Comparison of ENCODE assay signal across 15 mouse cellular contexts in the genomic region with DNA sequence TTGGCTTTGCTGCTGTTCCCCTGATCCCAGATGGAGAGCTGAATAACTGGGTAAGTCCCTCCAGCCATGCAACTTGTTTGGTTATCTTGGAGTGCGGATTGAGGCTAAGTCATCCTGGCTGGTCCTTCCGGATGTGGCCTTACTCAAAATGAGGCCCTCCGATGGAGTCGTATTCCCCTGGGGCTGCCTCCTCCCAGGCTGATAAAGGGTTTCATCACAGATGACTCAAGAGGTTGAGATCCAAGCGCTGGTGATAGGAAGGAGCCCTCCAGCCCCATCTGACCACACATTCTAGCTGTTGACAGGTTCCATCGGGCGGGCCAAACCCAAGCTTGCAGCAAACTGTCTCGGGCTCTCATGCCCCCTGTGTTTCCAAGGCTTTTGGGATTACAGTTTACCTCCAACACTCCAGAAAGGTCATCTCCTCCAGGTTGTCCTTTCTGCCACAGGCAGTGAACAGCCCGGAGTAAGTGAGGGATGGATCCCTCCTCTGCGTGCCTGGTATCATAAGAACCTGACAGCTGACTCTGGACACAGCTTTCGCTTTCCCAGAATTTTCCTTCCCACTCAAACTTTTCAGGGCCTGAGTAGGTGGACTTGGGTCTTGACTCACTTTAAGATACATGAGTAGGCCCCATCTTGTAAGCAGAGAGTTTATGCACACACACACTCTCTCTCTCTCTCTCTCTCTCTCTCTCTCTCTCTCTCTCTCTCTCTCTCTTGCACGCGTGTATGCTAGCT.
DNase-seq lines count a peak whose midpoint lies in the region; ATAC-seq and TF ChIP-seq lines count a peak whose summit lies in the region.
"Had no signal": no experiment of that assay in that cellular context is flagged by ENCODE, and none has a peak within 500 bp of the region (broad histone marks: within the 10 kb centered on the region; RNA-seq: fewer than 3 reads in every experiment).

No protein-coding gene starts in this region.

- peak; percentile 10 for DNase-seq in lung, postnatal 0 days (ENCODE audit: low spot score)
- no peak for DNase-seq in lung, postnatal 25 days (ENCODE audit: low spot score)
- peak; percentile 92 for DNase-seq in NIH3T3 (ENCODE audit: low read depth)
- peak; percentile 78 for DNase-seq in heart, adult 8-10 months (ENCODE audit: low spot score)
- peak; percentile 73 to 79 for DNase-seq in heart, postnatal 14 days
- DNase-seq in forebrain, postnatal 0 days = no peak
- DNase-seq in spleen, adult 12 weeks (ENCODE audit: low spot score) = no peak
- DNase-seq in midbrain, postnatal 0 days (ENCODE audit: low spot score) = no peak
- DNase-seq: adrenal gland, adult 8-10 months; lung, postnatal 10 days; midbrain, embryonic 14.5 days had no signal

- no peak for TF ChIP-seq EP300 in lung, postnatal 0 days (IDR thresholded peaks at IDR 0.05)

- no peaks in the 10 kb centered on the region for H3K27me3 ChIP-seq in lung, postnatal 0 days (replicated peaks; ENCODE audit: insufficient read depth, low read length)
- H3K27me3 ChIP-seq in forebrain, postnatal 0 days (ENCODE audit: insufficient read depth, low read length) = no peaks in the 10 kb centered on the region
- H3K27me3 ChIP-seq in midbrain, postnatal 0 days (ENCODE audit: insufficient read depth, low read length) = no peaks in the 10 kb centered on the region
- H3K27me3 ChIP-seq: hindbrain, embryonic 15.5 days; kidney, embryonic 15.5 days; limb, embryonic 15.5 days had no signal

- no peaks in the 10 kb centered on the region for H3K4me1 ChIP-seq in lung, postnatal 0 days (ENCODE audit: insufficient read depth, low read depth, low read length)
- no peaks in the 10 kb centered on the region for H3K4me1 ChIP-seq in forebrain, postnatal 0 days (ENCODE audit: insufficient read depth)
- no peaks in the 10 kb centered on the region for H3K4me1 ChIP-seq in midbrain, postnatal 0 days (ENCODE audit: insufficient read depth, low read length)
- H3K4me1 ChIP-seq: hindbrain, embryonic 15.5 days; kidney, embryonic 15.5 days had no signal

- no peak for TF ChIP-seq CTCF in lung, postnatal 0 days (IDR thresholded peaks at IDR 0.05)
- TF ChIP-seq CTCF in forebrain, postnatal 0 days (IDR thresholded peaks at IDR 0.05; ENCODE audit: low read depth) = no peak
- TF ChIP-seq CTCF in midbrain, postnatal 0 days (IDR thresholded peaks at IDR 0.05) = no peak

- no peaks in the 10 kb centered on the region for H3K9me3 ChIP-seq in lung, postnatal 0 days (ENCODE audit: low read length)
- no peaks in the 10 kb centered on the region for H3K9me3 ChIP-seq in forebrain, postnatal 0 days (ENCODE audit: low read length)
- no peaks in the 10 kb centered on the region for H3K9me3 ChIP-seq in midbrain, postnatal 0 days (ENCODE audit: low read length)
- H3K9me3 ChIP-seq: hindbrain, embryonic 15.5 days; kidney, embryonic 15.5 days; limb, embryonic 15.5 days had no signal

- no peak overlapping the region for H3K4me2 ChIP-seq in lung, postnatal 0 days (replicated peaks; ENCODE audit: low read depth, low read length)
- no peak overlapping the region for H3K4me2 ChIP-seq in forebrain, postnatal 0 days (ENCODE audit: low read depth)
- no peak overlapping the region for H3K4me2 ChIP-seq in midbrain, postnatal 0 days (ENCODE audit: low read depth, low read length, poor library complexity, severe bottlenecking)
- H3K4me2 ChIP-seq: hindbrain, embryonic 15.5 days; kidney, embryonic 15.5 days; limb, embryonic 15.5 days had no signal

- H3K27ac ChIP-seq in lung, postnatal 0 days (ENCODE audit: low read length) = no peak overlapping the region
- H3K27ac ChIP-seq in forebrain, postnatal 0 days (ENCODE audit: low read depth, low read length) = no peak overlapping the region
- no peak overlapping the region for H3K27ac ChIP-seq in midbrain, postnatal 0 days (ENCODE audit: low read depth, low read length)
- H3K27ac ChIP-seq: hindbrain, embryonic 15.5 days; kidney, embryonic 15.5 days; layer of hippocampus, adult 2 months; limb, embryonic 15.5 days had no signal

- intact Hi-C loops in heart, postnatal 14 days (cut with DNase I) = no loop called here

- 69% methylated on average over 13 of the region's 13 CpGs for WGBS in lung, postnatal 0 days
- WGBS in forebrain, postnatal 0 days = 87% methylated on average over 13 of the region's 13 CpGs
- WGBS in midbrain, postnatal 0 days = 83% methylated on average over 13 of the region's 13 CpGs

- no peak overlapping the region for H3K4me3 ChIP-seq in lung, postnatal 0 days (ENCODE audit: low read depth, low read length)
- H3K4me3 ChIP-seq in forebrain, postnatal 0 days (ENCODE audit: low read depth, low read length) = no peak overlapping the region
- no peak overlapping the region for H3K4me3 ChIP-seq in midbrain, postnatal 0 days (ENCODE audit: low read depth, low read length)
- H3K4me3 ChIP-seq: hindbrain, embryonic 15.5 days; kidney, embryonic 15.5 days; layer of hippocampus, adult 2 months; limb, embryonic 15.5 days had no signal

- no peak overlapping the region for H3K9ac ChIP-seq in lung, postnatal 0 days (replicated peaks; ENCODE audit: low read depth)
- no peak overlapping the region for H3K9ac ChIP-seq in forebrain, postnatal 0 days
- no peak overlapping the region for H3K9ac ChIP-seq in midbrain, postnatal 0 days (replicated peaks; ENCODE audit: low read length, poor library complexity, severe bottlenecking)
- H3K9ac ChIP-seq: hindbrain, embryonic 15.5 days; kidney, embryonic 15.5 days; limb, embryonic 15.5 days had no signal

- no peaks in the 10 kb centered on the region for H3K36me3 ChIP-seq in lung, postnatal 0 days (ENCODE audit: insufficient read depth, low read length)
- H3K36me3 ChIP-seq in forebrain, postnatal 0 days (ENCODE audit: insufficient read depth) = no peaks in the 10 kb centered on the region
- H3K36me3 ChIP-seq in midbrain, postnatal 0 days (ENCODE audit: insufficient read depth, low read length) = no peaks in the 10 kb centered on the region
- H3K36me3 ChIP-seq: hindbrain, embryonic 15.5 days; kidney, embryonic 15.5 days; limb, embryonic 15.5 days had no signal

- ATAC-seq in lung, postnatal 0 days = no peak
- ATAC-seq in forebrain, postnatal 0 days = no peak
- ATAC-seq in midbrain, postnatal 0 days (ENCODE audit: low FRiP score) = no peak

Comparison
In these comparisons a context has a peak if more than half of its experiments do, and no peak if none do; other contexts are left out.
1. DNase-seq: peak in lung, postnatal 0 days (single experiment), NIH3T3 (single experiment), heart, adult 8-10 months (single experiment) and heart, postnatal 14 days (2 of 2); none in lung, postnatal 25 days (single experiment), forebrain, postnatal 0 days (single experiment), spleen, adult 12 weeks (single experiment) and midbrain, postnatal 0 days (single experiment).